In genomic region chr9:58534766-58535165, GRCm38 (mm10) we compare ENCODE assay signal across 8 mouse cellular contexts. TPM values are rescaled to one million over a fixed set of nuclear protein-coding genes. Genes with fewer than 3 reads are reported as not detected.
DNase-seq lines count a peak whose midpoint lies in the region; ATAC-seq and TF ChIP-seq lines count a peak whose summit lies in the region.

No protein-coding gene starts in this region.

- no peak overlapping the region for H3K4me2 ChIP-seq in lung, embryonic 16.5 days (ENCODE audit: low read depth, low read length)

- peak; percentile 61; the same call in 1 of the 2 replicates for ATAC-seq in lung, embryonic 16.5 days (ENCODE audit: low read depth)

- H3K4me3 ChIP-seq in left cerebral cortex, adult 2 months, result no peak overlapping the region
- H3K4me3 ChIP-seq in lung, embryonic 16.5 days (ENCODE audit: low read length), result no peak overlapping the region

- WGBS in lung, embryonic 16.5 days, result 48% methylated on average over 1 of the region's 1 CpGs

- intact Hi-C loops in left cerebral cortex, adult 2 months (cut with DNase I), result loop anchor here (2.0 to 5.0 kb wide), 2 partner anchors 93 to 204 kb away; no protein-coding TSS in a partner anchor

- TF ChIP-seq CTCF in left cerebral cortex, adult 2 months (IDR thresholded peaks at IDR 0.05), result peak; percentile 83

- H3K9ac ChIP-seq in lung, embryonic 16.5 days (ENCODE audit: low read length), result no peak overlapping the region

- H3K27ac ChIP-seq in left cerebral cortex, adult 2 months, result no peak overlapping the region
- no peak overlapping the region for H3K27ac ChIP-seq in lung, embryonic 16.5 days (ENCODE audit: low read length)

- no peaks in the 10 kb centered on the region for H3K9me3 ChIP-seq in lung, embryonic 16.5 days (ENCODE audit: control insufficient read depth, low read length)

- no peaks in the 10 kb centered on the region for H3K27me3 ChIP-seq in lung, embryonic 16.5 days (ENCODE audit: control insufficient read depth, insufficient read depth, low read depth, low read length)

- H3K4me1 ChIP-seq in lung, embryonic 16.5 days (replicated peaks; ENCODE audit: control insufficient read depth, insufficient read depth, low read length), result no peaks in the 10 kb centered on the region

- peaks cover 17% of the 10 kb centered on the region for H3K36me3 ChIP-seq in lung, embryonic 16.5 days (ENCODE audit: control insufficient read depth, insufficient read depth, low read length)

- peak; percentile 49 to 53 for DNase-seq in left cerebral cortex, adult 2 months (ENCODE audit: extremely low spot score in 1 of 2, low spot score in 2 of 2)
- DNase-seq in left cerebral cortex, adult 11 months (ENCODE audit: low spot score), result no peak
- peak; percentile 80 for DNase-seq in adipocyte (ENCODE audit: low spot score)
- DNase-seq in embryo, embryonic 11 days, result peak; percentile 80
- peak; percentile 74 for DNase-seq in induced T-regulatory cell, adult 2 months (ENCODE audit: low read depth)
- DNase-seq in retina, postnatal 1 day, result peak; percentile 82
- DNase-seq in urinary bladder, postnatal 36 days (ENCODE audit: low spot score in 2 of 2), result no peak

RNA-seq across cellular contexts. Expression of gene Cd276, which starts 20.5 kb away (rescaled TPM):
- total RNA-seq in left cerebral cortex, adult 2 months (2021), result 1 to 10 TPM; 7.3 to 8.0 TPM
- polyA plus RNA-seq in lung, embryonic 16.5 days (2015; fragmentation: Nextera tagmentation; extraction: Ambion mirVana), result 33.0 and 41.2 TPM in 2 replicates

RNA-seq across cellular contexts. Expression of gene Insyn1, which starts 46.4 kb away (rescaled TPM):
- 100 to 1,000 TPM; 214 to 230 TPM for total RNA-seq in left cerebral cortex, adult 2 months (2021)
- 0.44 and 0.74 TPM in 2 replicates for polyA plus RNA-seq in lung, embryonic 16.5 days (2015; fragmentation: Nextera tagmentation; extraction: Ambion mirVana)

RNA-seq across cellular contexts. Expression of gene Nptn, which starts 47.3 kb away (rescaled TPM):
- total RNA-seq in left cerebral cortex, adult 2 months (2021), result 100 to 1,000 TPM; 951 to 958 TPM
- polyA plus RNA-seq in lung, embryonic 16.5 days (2015; fragmentation: Nextera tagmentation; extraction: Ambion mirVana), result 134 and 142 TPM in 2 replicates

Comparison
In these comparisons a context has a peak if more than half of its experiments do, and no peak if none do; other contexts are left out.
1. DNase-seq: peak in left cerebral cortex, adult 2 months (2 of 2), adipocyte (single experiment), embryo, embryonic 11 days (single experiment), induced T-regulatory cell, adult 2 months (single experiment) and retina, postnatal 1 day (single experiment); none in left cerebral cortex, adult 11 months (single experiment) and urinary bladder, postnatal 36 days (0 of 2).